Mouse (Mus musculus): Measurements from ENCODE around the gene Ube2b. TPM values are rescaled to one million over a fixed set of nuclear protein-coding genes. Genes with fewer than 3 reads are reported as not detected.

Gene Ube2b
- 178 and 192 TPM in 2 replicates for polyA plus RNA-seq (2014; fragmentation: Nextera tagmentation; extraction: Ambion mirVana)

GRCm38 (mm10) chr11:52000290-52000962 lies at the start of gene Ube2b:
Gene Ube2b (minus strand): TSS chr11:52000762.
- peak within 1 kb of the TSS; percentile 73 for H3K4me2 ChIP-seq (ENCODE audit: low read depth, low read length)
- H3K4me3 ChIP-seq (ENCODE audit: low read depth, low read length) = peak within 1 kb of the TSS; percentile 95
- peak; percentile 63 for ATAC-seq (replicated peaks; ENCODE audit: insufficient number of reproducible peaks, low FRiP score, low TSS enrichment, low read depth)
- peak within 1 kb of the TSS; percentile 92 for H3K27ac ChIP-seq (replicated peaks; ENCODE audit: low read depth, low read length)
- peaks cover 3% of the 10 kb centered on the region; the same call in 1 of the 2 replicates for H3K36me3 ChIP-seq (replicated peaks; ENCODE audit: control insufficient read depth, insufficient read depth, low read depth, low read length)
- peak within 1 kb of the TSS; percentile 96 for H3K9ac ChIP-seq (replicated peaks; ENCODE audit: low read length)
- H3K4me1 ChIP-seq (ENCODE audit: control insufficient read depth, insufficient read depth, low read length) = no peaks in the 10 kb centered on the region
- peak; percentile 99 for DNase-seq (ENCODE audit: low spot score)
- no peaks in the 10 kb centered on the region for H3K9me3 ChIP-seq (replicated peaks; ENCODE audit: control insufficient read depth, low read length)
- H3K27me3 ChIP-seq (ENCODE audit: control insufficient read depth, insufficient read depth, low read length) = no peaks in the 10 kb centered on the region
- WGBS = under 1% methylated on average over 55 of the region's 63 CpGs

DNA sequence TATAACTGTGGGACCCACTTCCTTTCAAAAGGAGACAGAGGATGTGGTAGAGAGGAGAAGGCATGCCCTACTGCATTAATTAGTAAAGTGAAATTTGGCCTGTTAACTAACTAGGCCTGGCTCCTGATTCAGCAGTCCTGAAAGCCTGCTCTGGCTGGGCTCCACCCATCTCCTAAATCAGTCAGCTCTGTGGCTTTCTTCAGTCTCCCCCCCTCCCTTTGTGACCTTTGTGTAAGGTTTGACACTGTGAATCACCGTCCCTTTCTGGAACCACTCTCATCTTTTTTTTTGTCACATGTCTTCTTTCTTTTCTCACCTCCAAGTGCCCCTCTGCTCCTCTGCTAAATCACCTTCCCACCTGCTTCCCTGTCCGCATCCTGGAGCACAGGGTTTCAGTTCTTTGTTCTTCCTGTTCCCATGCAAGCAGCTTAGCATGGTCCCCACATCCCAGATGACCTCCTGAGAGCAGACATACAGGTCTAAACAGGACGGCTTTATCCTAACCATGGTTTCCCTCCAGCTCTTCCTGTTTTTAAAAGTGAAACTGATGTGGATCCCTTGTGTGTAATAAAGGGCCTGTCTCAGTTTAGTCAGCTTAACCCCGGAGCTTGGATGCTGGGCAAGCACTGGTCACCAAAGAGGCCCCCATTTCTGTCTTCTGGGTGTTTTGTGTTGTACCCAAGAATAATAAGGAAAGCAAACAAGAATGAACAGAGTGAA lies 46.0 kb upstream of the Ube2b start:
- no peaks in the 10 kb centered on the region for H3K27me3 ChIP-seq (ENCODE audit: control insufficient read depth, insufficient read depth, low read length)
- no peak overlapping the region for H3K27ac ChIP-seq (replicated peaks; ENCODE audit: low read depth, low read length)
- no peaks in the 10 kb centered on the region for H3K36me3 ChIP-seq (replicated peaks; ENCODE audit: control insufficient read depth, insufficient read depth, low read depth, low read length)
- no peak overlapping the region for H3K4me3 ChIP-seq (ENCODE audit: low read depth, low read length)
- no peak for DNase-seq (ENCODE audit: low spot score)
- ATAC-seq (replicated peaks; ENCODE audit: insufficient number of reproducible peaks, low FRiP score, low TSS enrichment, low read depth) = no peak
- H3K9ac ChIP-seq (replicated peaks; ENCODE audit: low read length) = no peak overlapping the region
- no peaks in the 10 kb centered on the region for H3K9me3 ChIP-seq (replicated peaks; ENCODE audit: control insufficient read depth, low read length)
- H3K4me1 ChIP-seq (ENCODE audit: control insufficient read depth, insufficient read depth, low read length) = no peaks in the 10 kb centered on the region
- no peak overlapping the region for H3K4me2 ChIP-seq (ENCODE audit: low read depth, low read length)
- 62% methylated on average over 4 of the region's 4 CpGs for WGBS

GRCm38 (mm10) chr11:52044156-52044555 lies 43.6 kb upstream of the Ube2b start:
- DNase-seq (ENCODE audit: low spot score) = no peak
- Histone ChIP-seq H3K4me2 (ENCODE audit: low read depth, low read length) (no peak overlapping the region), H3K9ac (replicated peaks; ENCODE audit: low read length) (no peak overlapping the region), H3K36me3 (replicated peaks; ENCODE audit: control insufficient read depth, insufficient read depth, low read depth, low read length) (no peaks in the 10 kb centered on the region), H3K27ac (replicated peaks; ENCODE audit: low read depth, low read length) (no peak overlapping the region), H3K9me3 (replicated peaks; ENCODE audit: control insufficient read depth, low read length) (no peaks in the 10 kb centered on the region), H3K4me1 (ENCODE audit: control insufficient read depth, insufficient read depth, low read length) (no peaks in the 10 kb centered on the region), H3K27me3 (ENCODE audit: control insufficient read depth, insufficient read depth, low read length) (no peaks in the 10 kb centered on the region), H3K4me3 (ENCODE audit: low read depth, low read length) (no peak overlapping the region)
- no peak for ATAC-seq (replicated peaks; ENCODE audit: insufficient number of reproducible peaks, low FRiP score, low TSS enrichment, low read depth)

DNA sequence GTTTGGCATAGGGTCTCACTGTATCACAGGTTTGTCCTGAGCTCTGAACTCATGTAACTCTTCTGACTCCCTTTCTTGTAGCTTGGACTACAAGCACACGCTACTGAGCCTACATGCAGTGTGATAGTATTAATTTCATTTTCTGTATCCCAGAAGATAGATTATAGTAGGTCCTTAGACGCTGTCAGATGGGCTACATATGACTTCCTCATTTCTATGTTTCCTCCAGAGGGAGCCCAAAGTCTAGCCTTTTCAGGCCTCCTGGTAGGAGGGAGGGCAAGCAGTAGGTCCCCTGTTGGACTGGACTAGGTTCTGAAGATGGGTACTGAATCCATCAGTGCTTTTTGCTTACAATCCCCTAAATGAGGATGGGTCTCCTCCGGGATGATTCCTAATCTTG lies 42.7 kb upstream of the Ube2b start:
- H3K9ac ChIP-seq (replicated peaks; ENCODE audit: low read length) = no peak overlapping the region
- no peak overlapping the region for H3K4me2 ChIP-seq (ENCODE audit: low read depth, low read length)
- no peaks in the 10 kb centered on the region for H3K36me3 ChIP-seq (replicated peaks; ENCODE audit: control insufficient read depth, insufficient read depth, low read depth, low read length)
- DNase-seq (ENCODE audit: low spot score) (no peak), ATAC-seq (replicated peaks; ENCODE audit: insufficient number of reproducible peaks, low FRiP score, low TSS enrichment, low read depth) (no peak)
- no peaks in the 10 kb centered on the region for H3K9me3 ChIP-seq (replicated peaks; ENCODE audit: control insufficient read depth, low read length)
- 90% methylated on average over 3 of the region's 3 CpGs for WGBS
- H3K27me3 ChIP-seq (ENCODE audit: control insufficient read depth, insufficient read depth, low read length) = no peaks in the 10 kb centered on the region
- no peak overlapping the region for H3K4me3 ChIP-seq (ENCODE audit: low read depth, low read length)
- no peaks in the 10 kb centered on the region for H3K4me1 ChIP-seq (ENCODE audit: control insufficient read depth, insufficient read depth, low read length)
- no peak overlapping the region for H3K27ac ChIP-seq (replicated peaks; ENCODE audit: low read depth, low read length)

- H3K27me3 ChIP-seq (ENCODE audit: control insufficient read depth, insufficient read depth, low read length) = no peaks in the 10 kb centered on the region
- H3K36me3 ChIP-seq (replicated peaks; ENCODE audit: control insufficient read depth, insufficient read depth, low read depth, low read length) = no peaks in the 10 kb centered on the region
- no peaks in the 10 kb centered on the region for H3K4me1 ChIP-seq (ENCODE audit: control insufficient read depth, insufficient read depth, low read length)
- WGBS = 62% methylated on average over 3 of the region's 3 CpGs
- no peak overlapping the region for H3K4me2 ChIP-seq (ENCODE audit: low read depth, low read length)
- H3K4me3 ChIP-seq (ENCODE audit: low read depth, low read length) = no peak overlapping the region
- H3K9me3 ChIP-seq (replicated peaks; ENCODE audit: control insufficient read depth, low read length) = no peaks in the 10 kb centered on the region
- no peak overlapping the region for H3K9ac ChIP-seq (replicated peaks; ENCODE audit: low read length)
- H3K27ac ChIP-seq (replicated peaks; ENCODE audit: low read depth, low read length) = no peak overlapping the region
- DNase-seq (ENCODE audit: low spot score) = no peak
- ATAC-seq (replicated peaks; ENCODE audit: insufficient number of reproducible peaks, low FRiP score, low TSS enrichment, low read depth) = no peak
These were observed 37.1 kb upstream of the Ube2b start for GRCm38 (mm10) chr11:52037659-52038058.

GRCm38 (mm10) chr11:52035905-52036304 lies 35.3 kb upstream of the Ube2b start:
- no peak overlapping the region for H3K9ac ChIP-seq (replicated peaks; ENCODE audit: low read length)
- H3K4me3 ChIP-seq (ENCODE audit: low read depth, low read length) = no peak overlapping the region
- H3K36me3 ChIP-seq (replicated peaks; ENCODE audit: control insufficient read depth, insufficient read depth, low read depth, low read length) = no peaks in the 10 kb centered on the region
- H3K27ac ChIP-seq (replicated peaks; ENCODE audit: low read depth, low read length) = no peak overlapping the region
- WGBS = 74% methylated on average over 3 of the region's 3 CpGs
- no peaks in the 10 kb centered on the region for H3K27me3 ChIP-seq (ENCODE audit: control insufficient read depth, insufficient read depth, low read length)
- no peaks in the 10 kb centered on the region for H3K4me1 ChIP-seq (ENCODE audit: control insufficient read depth, insufficient read depth, low read length)
- H3K4me2 ChIP-seq (ENCODE audit: low read depth, low read length) = no peak overlapping the region
- no peaks in the 10 kb centered on the region for H3K9me3 ChIP-seq (replicated peaks; ENCODE audit: control insufficient read depth, low read length)
- DNase-seq (ENCODE audit: low spot score) (no peak), ATAC-seq (replicated peaks; ENCODE audit: insufficient number of reproducible peaks, low FRiP score, low TSS enrichment, low read depth) (no peak)

GRCm38 (mm10) chr11:52033953-52034352 lies 33.4 kb upstream of the Ube2b start:
- Histone ChIP-seq H3K36me3 (replicated peaks; ENCODE audit: control insufficient read depth, insufficient read depth, low read depth, low read length) (no peaks in the 10 kb centered on the region), H3K4me2 (ENCODE audit: low read depth, low read length) (no peak overlapping the region), H3K27ac (replicated peaks; ENCODE audit: low read depth, low read length) (no peak overlapping the region), H3K9ac (replicated peaks; ENCODE audit: low read length) (no peak overlapping the region), H3K4me3 (ENCODE audit: low read depth, low read length) (no peak overlapping the region), H3K27me3 (ENCODE audit: control insufficient read depth, insufficient read depth, low read length) (no peaks in the 10 kb centered on the region), H3K4me1 (ENCODE audit: control insufficient read depth, insufficient read depth, low read length) (no peaks in the 10 kb centered on the region), H3K9me3 (replicated peaks; ENCODE audit: control insufficient read depth, low read length) (no peaks in the 10 kb centered on the region)
- no peak for DNase-seq (ENCODE audit: low spot score)
- 87% methylated on average over 1 of the region's 1 CpGs for WGBS
- ATAC-seq (replicated peaks; ENCODE audit: insufficient number of reproducible peaks, low FRiP score, low TSS enrichment, low read depth) = no peak

DNA sequence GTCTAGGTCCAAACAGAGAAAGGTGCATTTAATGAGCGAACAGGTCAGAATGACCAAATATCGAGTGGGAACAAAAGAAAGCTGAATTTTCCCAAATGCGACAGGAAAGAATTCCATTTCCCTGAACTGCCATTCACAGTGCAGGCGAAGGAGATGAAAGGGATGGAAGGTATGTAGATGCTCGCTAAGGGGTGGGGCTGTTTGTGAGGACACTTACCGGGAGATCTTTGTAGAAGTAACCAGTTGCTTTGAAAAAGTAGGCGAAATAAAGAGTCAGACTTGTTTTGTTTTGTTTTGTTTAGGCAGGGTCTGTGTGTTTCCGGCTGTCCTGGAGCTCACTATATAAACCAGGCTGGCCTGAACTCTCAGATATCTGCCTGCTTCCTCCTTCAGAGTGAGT lies 31.8 kb upstream of the Ube2b start:
- Histone ChIP-seq H3K4me1 (ENCODE audit: control insufficient read depth, insufficient read depth, low read length) (no peaks in the 10 kb centered on the region), H3K27ac (replicated peaks; ENCODE audit: low read depth, low read length) (no peak overlapping the region), H3K4me2 (ENCODE audit: low read depth, low read length) (no peak overlapping the region), H3K36me3 (replicated peaks; ENCODE audit: control insufficient read depth, insufficient read depth, low read depth, low read length) (no peaks in the 10 kb centered on the region), H3K9ac (replicated peaks; ENCODE audit: low read length) (no peak overlapping the region), H3K4me3 (ENCODE audit: low read depth, low read length) (no peak overlapping the region), H3K27me3 (ENCODE audit: control insufficient read depth, insufficient read depth, low read length) (no peaks in the 10 kb centered on the region), H3K9me3 (replicated peaks; ENCODE audit: control insufficient read depth, low read length) (no peaks in the 10 kb centered on the region)
- DNase-seq (ENCODE audit: low spot score) (no peak), ATAC-seq (replicated peaks; ENCODE audit: insufficient number of reproducible peaks, low FRiP score, low TSS enrichment, low read depth) (no peak)
- WGBS = 73% methylated on average over 8 of the region's 8 CpGs

Data from embryonic facial prominence, embryonic 11.5 days (tissue).